Mouse (Mus musculus): ENCODE measurements at regions not wholly inside any gene's neighbourhood (a gene's known extent, or its start where the extent isn't known, plus 50 kb on each side); places are given as distances from the start of the nearest gene placed in this dataset.
A peak's percentile ranks its signal among the peaks of the same experiment; 100 is the strongest.

- DNase-seq (ENCODE audit: low read depth), result no peak
- TF ChIP-seq POLR2A (IDR thresholded peaks at IDR 0.05; ENCODE audit: borderline replicate concordance, extremely low read depth, insufficient read depth, insufficient read length, poor library complexity, severe bottlenecking) (no peak), CTCF (IDR thresholded peaks at IDR 0.05; ENCODE audit: borderline replicate concordance, extremely low read depth, insufficient read depth, insufficient read length) (no peak)
Observed at GRCm38 (mm10) chr8:39833251-39833650, 841.6 kb upstream of the Adam24 start.

GRCm38 (mm10) chr8:39846854-39847253, 828.0 kb upstream of the Adam24 start:
- no peak for DNase-seq (ENCODE audit: low read depth)
- TF ChIP-seq POLR2A (IDR thresholded peaks at IDR 0.05; ENCODE audit: borderline replicate concordance, extremely low read depth, insufficient read depth, insufficient read length, poor library complexity, severe bottlenecking), result no peak
- TF ChIP-seq CTCF (IDR thresholded peaks at IDR 0.05; ENCODE audit: borderline replicate concordance, extremely low read depth, insufficient read depth, insufficient read length), result no peak

- peak; percentile 11 for DNase-seq (ENCODE audit: low read depth)
Observed at GRCm38 (mm10) chr8:39862544-39862943, 812.3 kb upstream of the Adam24 start.

GRCm38 (mm10) chr8:39902251-39902650, 772.6 kb upstream of the Adam24 start:
- no peak for DNase-seq (ENCODE audit: low read depth)
- TF ChIP-seq CTCF (IDR thresholded peaks at IDR 0.05; ENCODE audit: borderline replicate concordance, extremely low read depth, insufficient read depth, insufficient read length) (no peak), POLR2A (IDR thresholded peaks at IDR 0.05; ENCODE audit: borderline replicate concordance, extremely low read depth, insufficient read depth, insufficient read length, poor library complexity, severe bottlenecking) (no peak)

More at GRCm38 (mm10) chr8:39862544-39862943, 812.3 kb upstream of the Adam24 start:
- TF ChIP-seq CTCF (IDR thresholded peaks at IDR 0.05; ENCODE audit: borderline replicate concordance, extremely low read depth, insufficient read depth, insufficient read length), result no peak
- TF ChIP-seq POLR2A (IDR thresholded peaks at IDR 0.05; ENCODE audit: borderline replicate concordance, extremely low read depth, insufficient read depth, insufficient read length, poor library complexity, severe bottlenecking), result no peak

GRCm38 (mm10) chr8:39912926-39913325, 762.0 kb upstream of the Adam24 start:
- TF ChIP-seq CTCF (IDR thresholded peaks at IDR 0.05; ENCODE audit: borderline replicate concordance, extremely low read depth, insufficient read depth, insufficient read length), result no peak
- no peak for DNase-seq (ENCODE audit: low read depth)

- no peak for TF ChIP-seq POLR2A (IDR thresholded peaks at IDR 0.05; ENCODE audit: borderline replicate concordance, extremely low read depth, insufficient read depth, insufficient read length, poor library complexity, severe bottlenecking)
- TF ChIP-seq CTCF (IDR thresholded peaks at IDR 0.05; ENCODE audit: borderline replicate concordance, extremely low read depth, insufficient read depth, insufficient read length), result no peak
- no peak for DNase-seq (ENCODE audit: low read depth)
Observed at GRCm38 (mm10) chr8:39921336-39921735, 753.5 kb upstream of the Adam24 start.

GRCm38 (mm10) chr8:39923741-39924140, 751.1 kb upstream of the Adam24 start:
- DNase-seq (ENCODE audit: low read depth), result no peak
- TF ChIP-seq CTCF (IDR thresholded peaks at IDR 0.05; ENCODE audit: borderline replicate concordance, extremely low read depth, insufficient read depth, insufficient read length), result no peak
- no peak for TF ChIP-seq POLR2A (IDR thresholded peaks at IDR 0.05; ENCODE audit: borderline replicate concordance, extremely low read depth, insufficient read depth, insufficient read length, poor library complexity, severe bottlenecking)

- no peak for TF ChIP-seq POLR2A (IDR thresholded peaks at IDR 0.05; ENCODE audit: borderline replicate concordance, extremely low read depth, insufficient read depth, insufficient read length, poor library complexity, severe bottlenecking)
- TF ChIP-seq CTCF (IDR thresholded peaks at IDR 0.05; ENCODE audit: borderline replicate concordance, extremely low read depth, insufficient read depth, insufficient read length), result no peak
- DNase-seq (ENCODE audit: low read depth), result peak; percentile 87
Observed at GRCm38 (mm10) chr8:39950178-39950896, 724.5 kb upstream of the Adam24 start.

GRCm38 (mm10) chr8:39954497-39954896, 720.4 kb upstream of the Adam24 start:
- no peak for TF ChIP-seq POLR2A (IDR thresholded peaks at IDR 0.05; ENCODE audit: borderline replicate concordance, extremely low read depth, insufficient read depth, insufficient read length, poor library complexity, severe bottlenecking)
- TF ChIP-seq CTCF (IDR thresholded peaks at IDR 0.05; ENCODE audit: borderline replicate concordance, extremely low read depth, insufficient read depth, insufficient read length), result no peak
- DNase-seq (ENCODE audit: low read depth), result no peak

GRCm38 (mm10) chr8:39954924-39955323, 720.0 kb upstream of the Adam24 start:
- DNase-seq (ENCODE audit: low read depth), result no peak

GRCm38 (mm10) chr8:40005207-40005837, 669.6 kb upstream of the Adam24 start:
- no peak for TF ChIP-seq CTCF (IDR thresholded peaks at IDR 0.05; ENCODE audit: borderline replicate concordance, extremely low read depth, insufficient read depth, insufficient read length)
- TF ChIP-seq POLR2A (IDR thresholded peaks at IDR 0.05; ENCODE audit: borderline replicate concordance, extremely low read depth, insufficient read depth, insufficient read length, poor library complexity, severe bottlenecking), result no peak
- no peak for DNase-seq (ENCODE audit: low read depth)

More at GRCm38 (mm10) chr8:39954924-39955323, 720.0 kb upstream of the Adam24 start:
- TF ChIP-seq POLR2A (IDR thresholded peaks at IDR 0.05; ENCODE audit: borderline replicate concordance, extremely low read depth, insufficient read depth, insufficient read length, poor library complexity, severe bottlenecking) (no peak), CTCF (IDR thresholded peaks at IDR 0.05; ENCODE audit: borderline replicate concordance, extremely low read depth, insufficient read depth, insufficient read length) (no peak)

All from brain, embryonic 14.5 days (tissue).